Mouse (Mus musculus): ENCODE measurements around the gene Chil1.

GRCm38 (mm10) chr1:134168985-134169697 lies 12.8 kb upstream of the Chil1 start:
- TF ChIP-seq CTCF (IDR thresholded peaks at IDR 0.05; ENCODE audit: low read depth) (no peak), EP300 (IDR thresholded peaks at IDR 0.05; ENCODE audit: low read depth) (no peak)

Measured in liver, postnatal 0 days (tissue).